Mouse (Mus musculus) hindbrain, embryonic 12.5 days (tissue): ENCODE measurements around the gene Ccdc54. TPM values are rescaled to one million over a fixed set of nuclear protein-coding genes. Genes with fewer than 3 reads are reported as not detected.

Source experiments
- ATAC-seq: fragments of 200-750 bp; cut with Nextera tagmentation; 2 replicates; pipeline ENCODE4 v1.8.0; 2017; ENCODE audit warnings: moderate TSS enrichment; ENCODE audit not compliant: low FRiP score
- H3K27ac ChIP-seq: fragments of 300-500 bp; sonication (generic); 2 replicates; pipeline ENCODE4 v1.5.1; 2016; ENCODE audit warnings: mild to moderate bottlenecking
- H3K27me3 ChIP-seq: fragments of 300-500 bp; sonication (generic); 2 replicates; pipeline ENCODE4 v1.6.1; 2016; ENCODE audit warnings: mild to moderate bottlenecking
- H3K36me3 ChIP-seq: fragments of 300-500 bp; sonication (generic); 2 replicates; pipeline ENCODE4 v1.6.1; 2016; ENCODE audit warnings: mild to moderate bottlenecking
- H3K4me1 ChIP-seq: fragments of 300-500 bp; sonication (generic); 2 replicates; pipeline ENCODE4 v1.6.1; 2016
- H3K4me2 ChIP-seq: fragments of 300-500 bp; sonication (generic); replicated peaks from 2 replicates; pipeline ENCODE4 v1.6.1; 2016; ENCODE audit warnings: mild to moderate bottlenecking
- H3K4me3 ChIP-seq: fragments of 300-500 bp; sonication (generic); 2 replicates; pipeline ENCODE4 v1.5.1; 2016; ENCODE audit warnings: mild to moderate bottlenecking
- H3K9ac ChIP-seq: fragments of 300-500 bp; sonication (generic); 2 replicates; pipeline ENCODE4 v1.6.1; 2016; ENCODE audit warnings: mild to moderate bottlenecking, moderate library complexity
- H3K9me3 ChIP-seq: fragments of 300-500 bp; sonication (generic); replicated peaks from 2 replicates; pipeline ENCODE4 v1.6.1; 2016; ENCODE audit warnings: mild to moderate bottlenecking
- whole genome bisulfite sequencing: fragments of 180-500 bp; shearing (Covaris S2); methylation state at CpG from one replicate; pipeline ENCODE4 v1.1.7; 2016; 5-methylcytosine and 5-hydroxymethylcytosine counted together
- polyA plus RNA-seq: library from polyadenylated mRNA; unstranded; fragments of >200 nt; fragmentation: Nextera tagmentation; extraction: Ambion mirVana; gene quantifications from 2 replicates; pipeline ENCODE4 v1.2.1, GENCODE M21; 2016

Ccdc54 gene
- polyA plus RNA-seq, result not detected in 2 replicates

DNA sequence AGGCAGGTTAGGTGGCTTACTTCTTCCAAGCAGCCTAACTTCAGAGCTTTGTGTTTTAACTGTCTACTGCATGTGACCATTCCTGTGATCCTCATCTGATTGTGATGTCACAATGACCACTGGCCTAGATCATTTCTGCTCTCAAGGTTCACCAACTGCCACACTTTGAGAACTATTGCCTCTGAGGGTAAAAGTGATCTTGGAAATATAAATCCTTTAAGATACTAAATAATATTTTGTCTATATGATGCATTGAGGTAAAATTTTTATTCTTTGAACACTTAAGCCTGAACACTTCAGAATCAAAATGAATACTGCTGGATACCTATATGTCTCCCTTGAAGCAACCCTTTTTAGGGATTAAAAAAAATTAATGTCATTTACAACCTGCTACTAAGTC lies at the start of gene Ccdc54:
Gene Ccdc54, minus strand, starts transcription at position 101 of the 400 bp plus-strand sequence.
- Histone ChIP-seq H3K9ac (no peak within 1 kb of the TSS), H3K4me2 (no peak within 1 kb of the TSS), H3K27me3 (no peaks in the 10 kb centered on the region; the same call in 1 of the 2 replicates), H3K4me1 (no peaks in the 10 kb centered on the region), H3K36me3 (no peaks in the 10 kb centered on the region), H3K9me3 (no peaks in the 10 kb centered on the region), H3K4me3 (no peak within 1 kb of the TSS), H3K27ac (no peak within 1 kb of the TSS)
- ATAC-seq, result no peak

DNA sequence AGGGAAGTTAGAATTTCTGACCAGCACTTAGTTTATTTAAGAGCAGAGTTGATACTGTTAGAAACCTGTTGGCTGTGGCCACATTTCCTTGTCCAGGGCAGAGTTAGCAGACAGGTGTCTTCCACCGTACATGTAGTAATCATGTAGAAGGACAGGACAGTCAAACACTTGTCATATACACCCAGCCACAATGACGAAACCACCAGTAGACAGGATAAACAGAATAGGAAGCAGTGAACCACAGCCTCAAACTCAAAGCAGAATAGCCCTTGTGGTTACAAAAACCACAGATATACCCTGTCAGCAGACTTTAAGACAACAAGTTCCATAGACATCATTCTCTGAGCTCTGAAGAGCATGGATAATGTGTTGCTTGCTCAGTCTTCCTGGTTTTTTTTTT lies 41.6 kb upstream of the Ccdc54 start:
- Histone ChIP-seq H3K27me3 (no peaks in the 10 kb centered on the region), H3K27ac (no peak overlapping the region), H3K4me3 (no peak overlapping the region), H3K36me3 (no peaks in the 10 kb centered on the region), H3K9ac (no peak overlapping the region), H3K9me3 (no peaks in the 10 kb centered on the region), H3K4me2 (no peak overlapping the region), H3K4me1 (no peaks in the 10 kb centered on the region)
- no peak for ATAC-seq
- WGBS, result 93% methylated on average over 2 of the region's 2 CpGs

DNA sequence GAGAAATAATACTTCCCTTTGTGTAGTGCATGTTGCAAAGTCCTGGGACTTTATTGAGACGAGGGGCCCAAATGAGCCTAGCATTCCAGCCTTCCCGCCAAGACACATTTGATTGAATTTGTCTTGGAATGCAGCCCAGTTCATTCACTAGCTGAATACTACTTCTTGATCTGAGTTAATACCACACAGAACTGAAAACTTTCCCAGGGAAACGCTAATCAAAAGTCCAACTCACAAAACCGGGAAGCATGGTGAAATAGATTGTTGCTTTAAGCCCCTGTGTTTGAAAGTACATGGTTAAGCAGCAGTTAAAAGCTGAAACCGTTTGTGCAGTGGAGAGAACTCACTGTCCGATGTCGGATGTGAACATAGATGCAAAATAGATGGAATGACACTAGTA lies 24.6 kb upstream of the Ccdc54 start:
- Histone ChIP-seq H3K36me3 (no peaks in the 10 kb centered on the region), H3K4me3 (no peak overlapping the region), H3K27ac (no peak overlapping the region), H3K4me1 (no peaks in the 10 kb centered on the region), H3K27me3 (no peaks in the 10 kb centered on the region), H3K4me2 (no peak overlapping the region), H3K9ac (no peak overlapping the region), H3K9me3 (no peaks in the 10 kb centered on the region)
- peak; percentile 54 for ATAC-seq
- WGBS, result 48% methylated on average over 7 of the region's 7 CpGs

DNA sequence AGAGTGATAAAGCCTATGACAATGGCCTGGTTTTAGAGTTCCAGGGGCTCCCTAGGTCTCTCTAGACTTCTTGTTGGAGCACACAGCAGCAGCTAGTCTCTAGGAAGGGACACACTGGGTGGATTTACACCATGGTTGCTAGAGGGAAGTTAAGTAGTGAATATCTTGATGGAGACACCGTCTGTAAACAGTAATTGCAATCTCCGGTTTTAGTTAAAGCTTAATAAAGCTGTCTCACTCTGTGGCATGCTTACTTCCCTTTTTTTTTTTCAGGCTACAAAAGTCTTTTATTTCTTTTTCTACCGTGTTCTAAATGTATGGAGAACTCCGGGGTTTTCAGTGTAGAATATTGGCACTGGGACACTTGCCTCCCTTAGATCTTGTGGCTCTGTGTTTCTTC lies 22.0 kb upstream of the Ccdc54 start:
- ATAC-seq, result no peak
- Histone ChIP-seq H3K4me1 (no peaks in the 10 kb centered on the region), H3K36me3 (no peaks in the 10 kb centered on the region), H3K4me2 (no peak overlapping the region), H3K4me3 (no peak overlapping the region), H3K9me3 (no peaks in the 10 kb centered on the region), H3K27ac (no peak overlapping the region), H3K27me3 (no peaks in the 10 kb centered on the region), H3K9ac (no peak overlapping the region)
- 81% methylated on average over 4 of the region's 4 CpGs for WGBS

- Histone ChIP-seq H3K4me3 (no peak overlapping the region), H3K4me1 (no peaks in the 10 kb centered on the region)
- 87% methylated on average over 5 of the region's 5 CpGs for WGBS
Measured at GRCm38 (mm10) chr16:50610580-50610979, 19.6 kb upstream of the Ccdc54 start.

DNA sequence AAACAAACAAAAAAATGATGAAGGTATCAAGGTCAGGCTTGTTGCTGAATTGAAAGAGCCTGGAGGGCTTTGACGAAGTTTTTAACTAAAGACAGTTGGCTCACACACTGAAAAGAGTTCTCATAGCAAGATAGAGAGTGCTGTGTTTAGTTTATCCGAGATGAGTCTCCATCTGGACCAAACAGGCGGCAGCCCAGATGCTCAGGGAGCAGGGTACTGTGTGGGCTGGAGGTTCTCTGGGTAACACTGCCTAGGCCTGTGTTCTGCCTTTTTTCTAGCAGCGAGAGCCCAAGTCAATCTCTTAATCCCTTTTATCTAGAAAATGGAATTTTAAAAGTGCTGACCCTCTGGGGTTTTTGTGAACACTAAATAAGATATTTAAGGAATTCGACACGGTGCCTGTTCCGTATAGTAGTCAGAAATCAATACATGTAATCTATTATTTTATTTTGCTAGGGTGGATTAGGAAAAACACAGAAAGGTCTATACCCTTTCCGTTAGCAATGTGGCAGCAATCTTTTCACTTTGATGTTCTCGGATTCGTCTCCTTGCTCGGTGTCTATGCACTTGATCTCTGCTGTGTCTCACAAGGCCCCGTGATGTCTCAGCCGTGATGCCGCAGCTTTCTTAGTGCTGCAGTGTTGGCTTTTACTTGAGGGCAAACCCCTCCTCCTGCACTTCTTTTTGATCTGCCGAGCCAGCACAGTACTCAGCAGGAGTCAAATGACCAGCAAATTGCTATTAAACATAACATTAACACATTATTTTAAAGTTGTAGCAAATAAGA lies 17.0 kb upstream of the Ccdc54 start:
- H3K36me3 ChIP-seq, result no peaks in the 10 kb centered on the region
- no peaks in the 10 kb centered on the region for H3K9me3 ChIP-seq
- no peak overlapping the region for H3K4me2 ChIP-seq
- H3K4me3 ChIP-seq, result no peak overlapping the region
- H3K27ac ChIP-seq, result no peak overlapping the region
- 50% methylated on average over 15 of the region's 15 CpGs for WGBS
- no peaks in the 10 kb centered on the region for H3K27me3 ChIP-seq
- H3K4me1 ChIP-seq, result no peaks in the 10 kb centered on the region
- ATAC-seq, result no peak
- no peak overlapping the region for H3K9ac ChIP-seq

More at GRCm38 (mm10) chr16:50610580-50610979, 19.6 kb upstream of the Ccdc54 start:
- no peaks in the 10 kb centered on the region for H3K27me3 ChIP-seq
- no peak for ATAC-seq
- H3K4me2 ChIP-seq, result no peak overlapping the region
- H3K9ac ChIP-seq, result no peak overlapping the region
- no peak overlapping the region for H3K27ac ChIP-seq
- no peaks in the 10 kb centered on the region for H3K9me3 ChIP-seq
- no peaks in the 10 kb centered on the region for H3K36me3 ChIP-seq

DNA sequence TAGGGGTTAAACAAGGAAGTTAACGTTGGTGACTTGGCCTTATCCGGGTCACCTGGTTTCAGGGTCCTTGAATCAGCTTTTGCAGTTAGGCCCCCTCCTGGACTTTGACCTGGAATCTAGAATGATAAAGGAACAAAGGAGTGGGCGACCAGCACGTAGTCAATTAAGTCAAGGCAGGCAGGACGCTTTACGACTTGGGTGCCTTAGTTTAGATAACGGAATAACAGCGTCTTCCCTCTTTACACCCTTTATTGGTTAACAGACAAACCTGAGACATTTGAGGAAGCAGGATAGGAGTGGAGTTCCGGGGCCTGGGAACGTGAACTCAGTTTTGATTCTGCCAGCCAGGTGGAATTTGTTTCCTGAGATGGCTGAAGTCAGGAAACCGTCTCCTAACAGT lies 13.9 kb upstream of the Ccdc54 start:
- H3K4me3 ChIP-seq, result no peak overlapping the region
- no peak overlapping the region for H3K4me2 ChIP-seq
- H3K4me1 ChIP-seq, result no peaks in the 10 kb centered on the region
- H3K27ac ChIP-seq, result no peak overlapping the region
- H3K36me3 ChIP-seq, result no peaks in the 10 kb centered on the region
- no peak for ATAC-seq
- H3K27me3 ChIP-seq, result no peaks in the 10 kb centered on the region
- no peak overlapping the region for H3K9ac ChIP-seq
- WGBS, result 77% methylated on average over 11 of the region's 11 CpGs
- no peaks in the 10 kb centered on the region for H3K9me3 ChIP-seq

DNA sequence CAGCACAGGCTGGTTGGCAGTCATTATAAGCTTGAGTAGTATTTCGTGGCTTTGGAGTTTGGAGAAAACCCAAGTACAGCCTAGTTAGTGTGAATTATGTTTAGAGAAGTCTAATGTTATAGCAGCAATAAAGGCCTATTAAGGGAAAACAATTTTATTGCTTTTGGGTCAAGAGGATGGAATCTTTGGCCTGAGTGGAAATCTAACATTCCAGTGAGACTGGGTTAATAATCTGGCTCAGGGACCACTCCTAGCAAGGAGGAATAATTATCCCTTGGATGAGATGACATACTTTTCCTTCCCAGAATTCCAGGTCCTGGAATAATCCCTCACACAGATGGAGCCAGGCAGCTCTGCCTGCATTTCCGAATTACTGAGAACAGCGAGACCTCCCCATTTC lies 11.0 kb upstream of the Ccdc54 start:
- Histone ChIP-seq H3K27ac (no peak overlapping the region), H3K9me3 (no peaks in the 10 kb centered on the region), H3K9ac (no peak overlapping the region), H3K4me1 (no peaks in the 10 kb centered on the region), H3K4me2 (no peak overlapping the region), H3K4me3 (no peak overlapping the region), H3K27me3 (no peaks in the 10 kb centered on the region), H3K36me3 (no peaks in the 10 kb centered on the region)
- ATAC-seq, result no peak
- WGBS, result 84% methylated on average over 3 of the region's 3 CpGs

DNA sequence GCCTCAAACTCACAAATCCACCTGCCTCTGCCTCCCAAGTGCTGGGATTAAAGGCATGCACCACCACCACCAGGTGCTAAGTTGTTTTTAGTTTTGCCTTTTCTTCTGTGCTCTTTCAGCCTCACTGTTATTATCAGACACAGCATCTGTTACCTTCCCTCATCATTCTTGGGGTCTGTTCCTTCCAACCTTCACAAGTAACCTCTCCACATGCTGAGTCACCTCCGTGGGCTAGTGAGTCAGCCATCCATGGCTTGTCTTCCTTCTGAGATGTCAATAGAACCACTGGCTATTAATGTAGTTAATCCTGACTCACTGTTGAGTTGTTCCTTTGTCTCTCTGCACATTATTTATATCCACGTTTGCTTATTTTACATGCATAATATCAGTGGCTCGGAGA lies 9.7 kb upstream of the Ccdc54 start:
- Histone ChIP-seq H3K9ac (no peak overlapping the region), H3K9me3 (no peaks in the 10 kb centered on the region), H3K4me2 (no peak overlapping the region), H3K4me3 (no peak overlapping the region), H3K4me1 (no peaks in the 10 kb centered on the region), H3K36me3 (no peaks in the 10 kb centered on the region), H3K27ac (no peak overlapping the region), H3K27me3 (no peaks in the 10 kb centered on the region)
- ATAC-seq, result no peak
- WGBS, result 86% methylated on average over 3 of the region's 3 CpGs

- no peak for ATAC-seq
- Histone ChIP-seq H3K4me3 (no peak overlapping the region), H3K27ac (no peak overlapping the region), H3K36me3 (no peaks in the 10 kb centered on the region), H3K9ac (no peak overlapping the region), H3K4me2 (no peak overlapping the region), H3K27me3 (no peaks in the 10 kb centered on the region; the same call in 1 of the 2 replicates), H3K9me3 (no peaks in the 10 kb centered on the region), H3K4me1 (no peaks in the 10 kb centered on the region)
- 82% methylated on average over 6 of the region's 6 CpGs for WGBS
Measured at GRCm38 (mm10) chr16:50596679-50597078, 5.7 kb upstream of the Ccdc54 start.

GRCm38 (mm10) chr16:50596171-50596570 lies 5.2 kb upstream of the Ccdc54 start:
- H3K9me3 ChIP-seq, result no peaks in the 10 kb centered on the region

DNA sequence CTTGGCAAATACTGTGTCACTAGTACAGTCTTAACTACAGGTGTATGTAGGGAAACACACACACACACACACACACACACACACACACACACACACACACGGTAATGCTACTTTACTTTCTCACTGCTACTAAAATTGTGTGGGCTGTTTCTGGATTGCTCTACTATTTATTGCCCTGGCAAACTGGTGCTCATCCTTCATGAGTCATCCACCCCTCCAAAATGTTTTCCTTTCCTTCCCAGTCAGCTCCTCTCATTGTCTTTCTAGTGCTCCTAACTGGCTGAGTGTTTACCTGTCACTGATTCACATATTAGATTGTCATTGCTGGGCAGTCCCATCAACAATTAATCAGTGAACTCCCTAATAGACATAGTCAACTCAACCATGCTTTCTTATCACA lies 3.9 kb upstream of the Ccdc54 start:
- no peaks in the 10 kb centered on the region for H3K4me1 ChIP-seq

More at GRCm38 (mm10) chr16:50596171-50596570, 5.2 kb upstream of the Ccdc54 start:
- H3K4me2 ChIP-seq, result no peak overlapping the region
- no peak overlapping the region for H3K9ac ChIP-seq
- H3K36me3 ChIP-seq, result no peaks in the 10 kb centered on the region
- no peak for ATAC-seq
- H3K4me3 ChIP-seq, result no peak overlapping the region
- H3K27me3 ChIP-seq, result no peaks in the 10 kb centered on the region; the same call in 1 of the 2 replicates
- 73% methylated on average over 4 of the region's 4 CpGs for WGBS
- no peak overlapping the region for H3K27ac ChIP-seq
- H3K4me1 ChIP-seq, result no peaks in the 10 kb centered on the region

DNA sequence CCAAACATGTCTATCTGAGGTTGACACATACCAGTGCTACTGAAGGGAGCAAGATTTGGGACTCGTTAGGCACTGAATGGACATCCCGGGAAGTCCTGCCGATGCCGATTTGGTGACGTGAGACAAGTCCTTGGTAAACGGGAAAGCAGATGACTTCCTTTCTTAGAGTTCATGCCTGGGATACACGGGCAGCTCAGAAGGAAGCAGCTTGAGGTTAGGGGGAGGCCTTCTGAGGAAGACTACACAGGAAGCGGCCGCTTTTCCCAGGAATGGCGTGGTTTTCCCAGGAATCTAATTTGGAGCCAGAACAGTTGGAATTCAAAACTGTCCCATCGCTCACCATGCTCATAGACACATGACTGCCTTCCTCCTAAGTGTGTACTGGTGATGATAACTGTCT lies 2.4 kb upstream of the Ccdc54 start:
- H3K9ac ChIP-seq, result no peak overlapping the region
- no peak for ATAC-seq
- no peaks in the 10 kb centered on the region for H3K4me1 ChIP-seq
- no peaks in the 10 kb centered on the region for H3K36me3 ChIP-seq
- no peak overlapping the region for H3K27ac ChIP-seq
- 91% methylated on average over 11 of the region's 11 CpGs for WGBS
- no peak overlapping the region for H3K4me3 ChIP-seq
- no peaks in the 10 kb centered on the region for H3K9me3 ChIP-seq
- no peak overlapping the region for H3K4me2 ChIP-seq
- no peaks in the 10 kb centered on the region; the same call in 1 of the 2 replicates for H3K27me3 ChIP-seq

More for the DNA sequence above, 3.9 kb upstream of the Ccdc54 start:
- no peak overlapping the region for H3K27ac ChIP-seq
- H3K9me3 ChIP-seq, result no peaks in the 10 kb centered on the region
- H3K4me3 ChIP-seq, result no peak overlapping the region
- no peaks in the 10 kb centered on the region for H3K36me3 ChIP-seq
- ATAC-seq, result no peak
- no peak overlapping the region for H3K9ac ChIP-seq
- H3K27me3 ChIP-seq, result no peaks in the 10 kb centered on the region; the same call in 1 of the 2 replicates
- H3K4me2 ChIP-seq, result no peak overlapping the region
- 92% methylated on average over 1 of the region's 1 CpGs for WGBS
